Mouse (Mus musculus) cerebellum, postnatal 36 days (tissue): ENCODE measurements around the gene Zdhhc5.

Experiments
- DNase-seq, 2 experiments: peaks; one replicate each; pipeline ENCODE4 v3.0.0; 2021 to 2022; ENCODE audit warnings: mixed read lengths in 2 of 2

The Zdhhc5 gene

DNA sequence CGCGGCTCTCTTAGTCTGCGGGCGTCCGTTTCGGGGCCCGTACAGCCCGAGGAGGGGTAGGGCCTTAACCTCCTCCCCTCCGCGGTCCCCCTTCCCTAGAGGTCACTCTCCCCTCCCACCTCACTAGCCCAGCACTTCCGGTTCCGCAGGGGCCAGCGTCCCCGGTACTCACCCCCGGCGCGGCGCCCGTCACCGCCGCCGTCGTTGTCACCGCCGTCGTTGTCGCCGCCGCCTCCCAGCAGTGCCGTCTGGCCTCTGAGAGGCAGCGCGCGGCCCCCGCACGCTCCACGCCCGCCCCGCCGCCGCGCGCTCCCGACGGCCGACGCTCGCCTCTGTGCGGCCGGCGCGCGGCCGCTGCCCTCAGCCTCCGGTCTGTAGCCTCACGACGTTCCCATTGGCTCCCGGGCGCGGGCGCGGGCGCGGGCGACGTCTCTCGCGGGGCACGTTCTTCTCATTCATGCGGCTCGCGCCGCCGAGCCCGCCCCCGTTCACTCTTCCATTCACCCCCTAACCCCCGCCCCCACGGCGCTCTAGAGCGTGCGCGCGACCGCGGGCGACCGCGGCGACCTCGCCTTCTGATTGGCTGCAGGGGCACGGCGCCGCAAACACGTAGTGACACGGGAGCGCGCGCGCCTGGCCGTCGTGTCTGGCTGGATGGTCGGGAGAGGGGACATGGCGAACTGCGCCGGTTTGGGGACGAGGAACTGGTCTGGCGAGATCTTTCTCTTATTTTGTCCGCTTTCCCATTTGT is at the start of gene Zdhhc5:
Gene Zdhhc5, minus strand, starts transcription at position 370 of the 751 bp plus-strand sequence.
- DNase-seq, result peak; percentile 98 to 99

DNA sequence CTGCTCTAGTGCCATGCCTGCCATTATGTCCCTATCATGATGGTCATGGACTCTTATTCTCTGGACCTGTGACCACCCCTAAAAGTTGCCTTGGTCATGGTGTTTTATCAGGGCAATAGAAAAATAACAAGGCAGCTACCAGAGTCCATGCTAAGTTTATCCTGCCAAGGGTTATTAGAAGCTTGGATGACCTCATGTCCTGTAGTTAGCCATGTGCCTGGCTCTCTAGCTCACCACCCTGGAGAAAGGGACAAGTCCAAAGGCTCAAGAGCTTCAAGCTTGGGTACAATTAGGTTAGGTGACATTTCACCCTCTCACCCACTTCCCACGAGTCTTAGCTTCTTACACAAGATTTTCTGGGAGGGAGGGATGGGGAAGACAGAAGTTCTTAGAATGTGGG is 47.8 kb upstream of the Zdhhc5 start:
- DNase-seq, result no peak

DNA sequence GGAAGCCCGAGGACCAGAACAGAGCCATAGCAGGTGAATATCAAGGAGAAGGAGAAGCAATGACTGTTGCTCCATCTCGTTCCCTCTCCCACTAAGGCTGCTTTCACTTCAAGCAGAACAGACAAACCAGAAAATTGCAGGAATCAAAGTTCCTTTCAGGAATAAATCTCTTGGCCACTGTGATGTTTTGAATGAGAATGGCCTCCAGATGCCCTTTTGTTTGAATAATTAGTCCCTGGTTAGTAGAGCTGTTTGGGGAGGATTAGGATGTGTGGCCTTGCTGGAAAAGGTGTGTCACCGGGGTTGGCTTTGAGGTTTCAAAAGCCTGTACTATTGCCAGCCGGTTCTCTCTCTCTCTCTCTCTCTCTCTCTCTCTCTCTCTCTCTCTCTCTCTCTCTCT is 47.3 kb upstream of the Zdhhc5 start:
- no peak for DNase-seq

DNA sequence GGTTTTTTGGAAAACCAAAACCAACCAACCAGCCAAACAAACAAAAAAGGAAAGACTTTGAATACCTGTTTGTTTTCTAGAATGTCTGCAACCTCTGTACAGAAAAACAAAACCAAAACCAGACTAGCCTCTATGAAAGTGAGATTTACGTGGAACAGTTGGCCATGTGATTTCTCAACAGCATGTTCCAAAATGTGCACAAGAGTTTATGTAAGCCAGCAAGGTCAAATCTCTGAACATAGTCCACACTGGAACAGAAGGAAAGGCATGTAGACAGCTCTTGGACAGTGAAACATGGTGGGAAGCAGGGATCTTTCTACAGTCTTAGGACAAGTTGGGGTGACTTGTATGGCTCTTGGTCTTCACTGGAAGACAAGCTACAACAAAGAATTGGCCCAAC is 46.9 kb upstream of the Zdhhc5 start:
- DNase-seq, result no peak

DNA sequence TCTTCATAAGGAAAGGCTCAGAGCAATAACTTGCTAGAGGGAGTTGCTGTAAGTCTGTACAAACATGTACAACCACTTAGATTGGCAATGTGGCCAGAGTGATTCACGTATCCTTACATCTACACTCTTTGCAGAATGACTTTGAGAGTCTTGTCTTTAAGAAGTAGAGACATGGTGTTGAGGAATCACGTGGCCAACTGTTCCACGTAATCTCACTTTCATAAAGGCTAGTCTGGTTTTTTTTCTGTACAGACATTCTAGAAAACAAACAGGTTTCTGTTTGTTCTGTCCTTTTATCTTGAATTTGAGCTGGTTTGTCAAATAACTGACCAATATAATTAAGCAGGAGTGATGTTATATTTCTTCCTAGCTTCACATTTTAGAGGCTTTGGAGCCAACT is 46.3 kb upstream of the Zdhhc5 start:
- no peak for DNase-seq

DNA sequence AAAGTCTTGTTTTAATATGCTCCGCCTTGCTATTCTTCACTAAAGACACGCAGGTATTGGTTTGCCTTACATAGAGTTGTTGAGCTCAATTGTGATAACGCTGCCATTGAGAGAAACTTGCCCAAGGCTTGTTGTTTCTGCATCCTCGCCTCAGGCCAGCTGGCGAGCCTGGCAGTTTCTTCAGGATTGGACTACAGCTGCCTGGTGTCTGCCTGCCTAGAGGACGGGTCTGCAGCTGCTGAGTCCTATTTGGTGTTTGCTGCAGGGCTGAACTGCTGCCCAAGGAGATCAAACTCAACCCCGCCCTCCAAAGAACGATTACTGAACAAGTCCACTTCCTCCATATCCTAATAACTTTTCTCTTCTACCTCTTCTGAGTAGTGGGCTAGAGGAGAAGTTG is 45.8 kb upstream of the Zdhhc5 start:
- no peak for DNase-seq

DNA sequence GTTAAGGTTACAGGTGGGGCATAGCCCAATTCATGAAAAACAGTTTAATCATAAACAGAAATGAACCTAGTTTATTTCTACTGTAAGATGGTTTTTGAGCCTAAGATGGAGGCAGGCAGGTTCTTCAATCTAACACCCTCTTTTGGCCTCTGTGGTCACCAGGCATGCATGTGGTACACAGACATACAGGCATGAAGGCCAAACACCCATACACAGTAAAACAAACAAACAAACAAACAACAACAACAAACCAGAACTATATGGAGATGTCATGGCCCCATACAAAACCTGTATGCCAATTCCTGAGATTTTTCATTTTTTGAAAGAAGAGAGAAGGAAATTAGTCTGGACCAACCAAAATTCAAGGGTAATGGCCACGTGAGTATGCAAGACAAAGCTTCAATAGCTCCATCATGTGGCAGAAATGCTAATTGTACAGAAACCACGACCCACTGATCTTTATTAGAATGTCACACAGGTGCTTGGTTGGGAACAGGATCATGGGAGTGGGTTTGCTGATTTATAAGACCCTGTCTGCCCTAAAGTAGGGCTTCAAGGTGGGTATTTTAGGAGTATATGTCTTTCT is 43.7 kb upstream of the Zdhhc5 start:
- DNase-seq, result peak in 1 of 2 experiments; percentile 65

DNA sequence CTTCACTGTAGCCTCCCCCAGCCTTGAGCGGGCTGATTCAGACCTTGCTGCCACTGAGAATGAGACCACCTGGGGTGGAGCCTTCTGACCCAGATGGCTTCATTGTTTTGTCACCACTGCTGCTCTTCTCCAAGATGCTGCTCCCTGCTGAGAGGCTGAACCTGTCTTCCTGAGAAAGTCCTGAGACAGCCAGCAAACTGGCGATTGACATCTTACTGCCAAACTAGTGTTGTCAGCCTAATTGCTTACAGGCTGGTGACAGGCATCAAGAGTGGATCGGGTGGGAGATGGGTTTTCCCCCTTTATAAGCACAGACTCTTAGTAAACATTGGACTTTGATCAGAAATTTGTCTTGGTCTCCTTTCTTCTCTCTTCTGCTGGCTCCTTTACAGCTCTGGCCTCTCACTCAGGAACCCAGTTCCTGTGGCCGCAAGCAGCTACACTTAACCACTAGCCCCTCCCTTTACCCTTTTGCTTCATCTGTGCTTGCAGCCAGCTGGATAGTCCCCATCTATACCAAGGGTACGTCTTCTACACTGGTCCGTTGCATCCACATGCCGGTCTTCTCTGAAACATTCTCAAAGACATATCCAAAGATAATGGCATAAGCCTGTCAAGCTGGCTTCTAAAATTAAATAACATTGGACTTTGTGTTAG is 42.2 kb upstream of the Zdhhc5 start:
- DNase-seq, result no peak

DNA sequence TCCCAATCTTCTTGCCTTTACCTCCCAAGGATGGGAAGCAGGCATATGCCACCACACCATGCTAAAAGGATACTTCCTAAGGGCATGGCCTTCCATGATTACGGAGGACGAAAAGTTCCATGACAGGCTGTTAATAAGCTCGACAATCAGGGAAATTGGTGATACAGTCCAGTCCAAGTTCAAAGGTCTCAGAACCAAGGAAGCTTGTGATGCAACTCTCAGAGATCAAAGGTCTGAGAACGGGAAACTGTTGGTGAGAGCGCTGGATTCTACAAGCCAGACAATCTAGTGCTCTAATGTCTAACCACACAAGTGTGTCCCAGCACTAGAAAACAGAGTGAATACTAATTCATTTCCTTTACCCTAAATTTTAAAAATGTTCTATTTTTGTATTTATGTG is 41.3 kb upstream of the Zdhhc5 start:
- no peak for DNase-seq

DNA sequence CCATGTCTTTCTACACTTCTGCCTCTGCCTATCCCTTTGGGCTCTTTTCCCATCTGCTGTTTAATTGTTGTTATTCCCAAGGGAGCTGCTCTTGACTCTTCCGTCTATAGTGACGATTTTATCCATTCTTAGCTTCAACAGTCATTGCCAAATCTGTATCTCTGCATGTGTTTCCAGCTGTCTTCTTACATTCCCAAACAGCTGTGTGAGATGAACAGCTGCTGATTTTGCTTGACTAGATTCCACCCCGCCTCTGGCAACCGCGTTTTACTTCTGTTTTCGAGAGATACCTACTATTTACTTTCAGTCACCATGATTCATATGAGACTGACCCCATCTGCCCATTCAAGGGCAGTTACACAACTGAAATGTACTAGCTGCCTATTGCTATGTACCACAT is 35.1 kb upstream of the Zdhhc5 start:
- DNase-seq, result no peak

DNA sequence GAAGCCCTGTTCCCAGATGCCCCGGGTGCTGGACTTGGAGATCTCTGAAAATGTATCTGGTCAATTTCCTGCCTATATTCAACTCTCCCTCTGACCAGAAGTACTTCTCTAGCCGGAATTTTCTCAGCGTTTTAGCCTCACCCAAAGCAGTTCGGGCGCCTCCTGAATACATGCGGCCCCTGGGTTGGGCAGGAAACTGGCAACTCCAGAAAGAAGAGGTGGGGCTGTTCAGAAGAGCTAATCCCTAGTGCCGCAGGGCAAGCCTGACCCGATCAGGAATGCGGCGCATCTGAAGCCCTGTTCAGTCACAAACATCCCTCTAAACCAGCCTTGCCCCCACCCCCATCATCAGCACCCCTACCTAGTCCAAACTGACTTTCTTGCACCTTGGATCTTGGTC is 29.1 kb upstream of the Zdhhc5 start:
- DNase-seq, result no peak

DNA sequence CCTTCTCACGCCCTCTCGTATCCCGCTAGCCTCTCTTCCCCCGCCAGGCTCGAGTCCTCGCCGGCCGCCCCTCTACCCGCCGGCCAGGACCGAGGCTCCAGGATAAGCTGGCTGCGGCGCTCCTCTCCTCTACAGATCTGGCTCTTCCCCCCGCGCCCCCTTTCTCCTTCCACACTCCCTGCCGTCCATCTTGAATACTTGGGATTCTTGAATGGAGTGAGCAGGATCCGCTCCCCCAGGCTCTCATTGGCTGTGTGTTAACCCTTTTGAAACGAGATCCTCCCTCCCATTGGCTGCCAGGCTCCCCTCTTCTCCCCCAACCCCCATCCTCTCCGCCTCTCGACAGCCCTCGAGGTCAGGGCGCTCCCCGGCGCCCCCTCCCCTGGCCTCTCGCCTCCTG is 28.6 kb upstream of the Zdhhc5 start, which contains the start of gene Gm19426:
Gene Gm19426, minus strand, starts transcription at position 95 of the 400 bp plus-strand sequence.
- DNase-seq, result peak; percentile 61 to 66

DNA sequence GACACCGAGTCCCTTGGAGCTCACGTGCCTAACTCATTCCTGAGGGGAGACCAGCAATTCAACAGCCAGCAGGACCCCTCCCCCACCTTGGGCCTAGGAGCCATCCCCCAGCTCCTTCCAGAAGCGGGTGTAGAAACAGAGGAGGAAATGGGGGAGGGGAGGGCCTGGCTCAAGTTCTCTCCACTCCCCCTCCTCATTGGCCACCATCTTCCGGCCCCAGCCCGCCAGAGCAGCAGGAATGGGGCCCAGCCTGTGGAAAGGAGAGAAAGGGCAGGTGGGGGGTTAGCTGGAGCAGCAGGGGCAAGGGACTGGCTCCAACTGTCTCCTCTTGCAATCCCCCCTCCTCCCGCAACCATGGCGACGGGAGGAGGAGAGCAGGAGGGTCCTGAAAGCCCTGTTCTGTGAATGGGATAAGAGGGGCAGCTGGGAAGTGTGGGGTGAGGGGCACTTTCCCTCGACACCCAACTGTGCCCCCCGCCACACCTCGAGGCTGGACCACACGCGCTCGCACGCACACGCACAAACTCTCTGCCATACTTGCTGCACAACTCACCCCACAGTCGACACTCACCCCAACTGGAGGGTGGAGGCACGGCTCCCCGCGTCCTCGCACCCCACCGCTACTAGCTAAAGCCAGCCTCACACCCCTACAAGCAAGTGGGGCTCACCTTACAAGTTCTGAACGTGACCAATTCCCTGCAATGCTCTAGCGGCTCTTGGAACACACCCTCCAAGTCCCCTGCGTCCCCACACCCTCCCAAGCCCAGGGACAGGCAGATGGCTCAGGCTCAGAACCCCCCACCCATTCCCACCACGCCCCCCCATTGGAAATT is 27.7 kb upstream of the Zdhhc5 start:
- DNase-seq, result peak; percentile 12 to 19

DNA sequence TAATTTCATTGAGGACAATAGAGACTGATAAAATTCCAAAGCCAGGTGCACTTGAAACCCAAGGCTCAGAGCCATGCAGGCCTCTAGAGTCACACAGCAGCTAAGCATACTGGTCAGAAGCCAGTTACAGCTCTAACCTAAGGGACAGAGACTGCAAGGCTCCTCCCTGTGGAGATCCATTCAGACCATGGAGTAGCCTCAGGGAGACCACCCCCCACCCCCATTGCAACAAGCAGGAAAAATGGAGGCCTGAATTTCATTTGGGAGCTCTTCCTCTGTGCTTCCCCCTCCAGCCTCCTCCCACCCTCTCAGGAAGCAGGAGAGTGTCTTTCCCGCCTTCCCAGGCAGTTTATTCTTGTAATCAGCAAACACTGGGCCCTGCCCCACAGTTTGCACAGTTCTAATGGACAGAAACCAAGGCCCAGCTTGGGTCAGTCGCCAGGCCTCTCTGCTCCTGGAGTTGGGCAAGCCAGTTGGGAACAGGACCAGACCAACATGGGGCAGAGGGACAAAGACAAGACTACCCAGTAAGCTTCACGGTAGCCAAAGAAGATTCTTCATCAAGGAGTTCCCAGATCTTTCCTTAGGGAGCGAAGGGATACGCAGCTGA is 27.0 kb upstream of the Zdhhc5 start:
- DNase-seq, result peak in 1 of 2 experiments; percentile 13

DNA sequence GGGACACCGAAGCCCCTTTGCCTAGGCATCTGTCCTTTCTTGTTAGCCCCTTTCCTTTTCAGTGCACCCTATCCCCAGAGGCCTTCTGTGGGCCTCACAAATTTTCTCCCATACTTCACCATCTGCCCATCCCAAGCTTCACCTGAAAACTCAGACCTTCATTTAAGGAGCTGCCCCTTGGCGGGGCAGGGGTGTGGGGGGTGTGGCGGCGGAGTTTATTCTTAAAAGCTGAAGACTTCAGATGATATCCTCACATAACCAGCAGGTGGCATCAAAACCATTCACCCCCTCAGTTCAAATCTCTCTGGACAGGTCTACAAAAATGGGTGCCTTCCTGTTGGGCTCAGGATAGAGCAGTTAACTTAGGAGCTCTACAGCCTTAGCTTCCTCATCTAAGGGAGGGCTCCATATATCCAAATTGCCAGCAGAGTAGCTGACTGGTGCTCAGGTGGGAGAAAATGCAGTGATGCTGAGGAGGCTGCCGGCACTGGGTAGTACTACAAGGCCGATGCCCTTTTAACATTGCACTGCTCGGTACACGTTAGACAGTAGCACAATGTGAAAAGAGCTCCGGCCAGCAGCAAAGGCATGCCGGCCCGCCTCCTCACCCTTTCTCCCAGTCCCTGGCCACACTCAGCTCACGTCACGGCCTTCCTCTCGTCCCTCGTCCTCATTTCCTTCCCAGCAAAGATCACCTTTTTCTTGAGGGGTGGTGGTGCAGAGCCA is 25.8 kb upstream of the Zdhhc5 start:
- no peak for DNase-seq

DNA sequence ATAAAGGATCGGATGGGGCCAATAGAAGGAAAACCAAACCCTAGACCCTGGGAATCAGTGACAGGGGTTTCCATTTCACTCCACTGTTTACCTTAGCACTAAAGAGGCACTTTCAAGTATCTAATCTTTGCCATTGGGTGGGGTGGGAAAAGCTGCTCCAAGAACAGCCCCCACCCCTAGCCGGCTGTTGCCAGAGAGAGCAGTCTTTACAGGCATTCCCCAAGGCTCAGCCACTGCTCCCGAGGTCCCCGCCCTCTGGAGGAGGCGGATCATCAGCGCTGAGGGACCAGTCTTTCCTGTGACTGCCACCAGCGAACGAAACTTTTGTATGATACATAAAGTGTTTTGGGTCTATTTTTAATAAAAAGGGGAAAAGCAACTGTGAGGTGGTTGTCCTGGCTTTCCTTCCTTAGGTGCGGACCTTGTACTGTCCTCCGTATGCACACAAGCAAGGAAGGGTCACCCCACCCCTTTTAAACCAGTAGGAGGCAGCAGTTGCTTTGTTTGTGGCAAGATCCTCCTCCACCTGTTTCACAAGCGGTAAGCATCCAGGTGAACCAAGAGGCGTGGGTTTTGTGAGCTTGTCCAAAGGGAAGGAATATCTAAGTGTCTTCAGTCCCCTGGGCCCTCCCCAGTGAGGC is 23.4 kb upstream of the Zdhhc5 start:
- DNase-seq, result peak in 1 of 2 experiments; percentile 19

DNA sequence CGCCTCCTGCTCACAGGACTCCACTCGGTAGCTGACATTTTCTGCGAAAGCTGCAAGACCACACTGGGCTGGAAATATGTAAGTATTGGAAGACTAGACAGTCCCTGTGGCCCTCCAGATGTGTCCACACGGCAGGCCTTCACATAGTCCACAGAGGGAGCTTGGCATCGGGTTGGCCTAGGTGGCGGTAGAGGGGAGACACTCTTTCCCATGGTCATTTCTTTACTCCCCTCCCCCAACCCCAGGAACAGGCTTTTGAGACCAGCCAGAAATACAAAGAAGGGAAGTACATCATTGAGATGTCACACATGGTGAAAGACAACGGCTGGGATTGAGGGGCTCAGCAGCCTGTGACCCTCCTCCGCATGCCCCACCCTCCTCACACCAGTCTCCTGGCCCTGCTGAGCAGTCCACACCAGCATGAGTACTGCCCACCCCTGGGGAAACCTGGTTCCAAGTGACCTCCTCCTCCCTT is 22.5 kb upstream of the Zdhhc5 start:
- DNase-seq, result peak in 1 of 2 experiments; percentile 19

DNA sequence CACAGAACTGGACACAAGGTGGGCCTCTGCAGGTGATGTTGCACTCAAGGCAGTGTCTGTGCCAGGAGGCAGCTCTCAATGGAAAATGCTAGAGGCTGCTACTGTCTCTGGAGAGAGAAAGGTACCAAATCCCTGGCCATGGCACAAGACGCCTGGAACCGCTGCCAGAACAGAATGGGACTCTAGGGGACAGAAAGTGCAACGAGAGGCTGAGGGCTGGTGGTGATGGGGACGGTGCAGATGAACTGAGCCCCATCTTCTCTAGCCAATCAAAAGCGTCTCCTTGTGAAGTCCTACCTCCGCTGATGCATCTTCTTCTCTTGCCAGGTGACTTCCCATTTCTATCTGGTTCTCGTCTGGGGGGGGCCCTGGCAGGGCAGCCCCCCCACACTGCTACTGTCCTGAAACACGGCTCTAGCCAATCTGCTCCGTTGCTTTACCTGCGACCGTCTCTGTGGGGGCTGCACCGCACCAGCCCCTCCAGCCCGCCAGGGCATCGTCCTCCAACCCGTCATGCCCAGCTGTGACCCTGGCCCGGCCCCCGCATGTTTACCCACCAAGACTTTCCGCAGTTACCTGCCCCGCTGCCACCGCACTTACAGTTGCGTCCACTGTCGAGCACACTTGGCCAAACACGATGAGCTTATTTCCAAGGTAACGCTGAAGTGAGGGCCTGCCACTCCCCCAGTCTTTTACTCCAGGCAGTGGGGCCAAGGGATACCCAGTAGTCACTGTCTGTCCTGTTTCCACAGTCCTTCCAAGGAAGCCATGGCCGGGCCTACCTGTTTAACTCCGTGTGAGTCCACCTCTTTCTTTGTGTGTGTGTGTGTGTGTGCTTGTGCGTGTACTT is 21.6 kb upstream of the Zdhhc5 start:
- DNase-seq, result peak; percentile 31 to 33

DNA sequence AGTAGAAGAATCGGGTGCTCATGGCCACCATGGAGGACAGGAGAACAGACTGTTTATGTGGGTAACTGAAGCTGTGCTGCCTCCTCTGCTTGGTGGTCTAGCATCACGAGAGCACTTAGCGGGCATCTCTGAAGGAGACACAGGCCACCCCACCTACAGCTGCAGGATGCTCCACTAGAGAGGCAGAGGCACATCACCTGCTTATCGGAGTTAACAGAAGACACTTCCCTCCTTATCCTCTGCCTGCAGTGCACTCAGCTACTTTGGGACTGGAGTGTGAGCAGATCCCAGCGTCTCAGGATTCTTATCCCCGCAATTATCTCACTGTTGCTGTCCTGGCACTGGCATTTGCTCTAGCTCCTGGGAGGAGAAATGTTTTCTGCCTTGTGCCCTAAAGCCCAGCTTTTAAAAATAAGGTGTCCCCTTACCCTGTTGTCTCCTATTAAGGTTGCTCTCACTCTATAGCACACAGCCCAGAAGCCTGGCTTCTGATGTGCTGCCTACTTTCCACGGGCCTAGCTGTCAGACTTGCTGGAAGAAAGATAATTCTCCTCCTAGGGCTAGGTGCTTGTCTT is 20.5 kb upstream of the Zdhhc5 start:
- peak in 1 of 2 experiments; percentile 16 for DNase-seq

DNA sequence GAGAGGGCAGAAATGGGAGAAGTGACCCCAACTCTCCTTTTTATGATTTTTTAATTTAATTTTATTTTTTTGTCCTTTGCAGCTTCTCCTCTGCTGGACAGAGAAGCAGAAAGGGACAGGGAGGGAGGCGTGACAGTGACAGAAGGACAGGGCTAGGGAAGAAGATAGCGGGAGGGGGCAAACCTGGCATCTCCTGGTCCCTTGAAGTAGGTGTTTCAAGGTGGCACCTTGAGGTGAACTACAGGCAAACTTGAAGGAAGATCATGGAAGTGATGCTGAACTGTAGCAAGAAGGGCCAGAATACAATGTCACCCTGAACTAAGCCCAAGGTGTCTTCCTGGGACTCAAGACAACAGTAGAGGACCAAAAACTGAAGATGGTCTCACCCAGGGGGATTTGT is 19.9 kb upstream of the Zdhhc5 start:
- DNase-seq, result no peak
